Mouse (Mus musculus) midbrain, embryonic 14.5 days (tissue): ENCODE measurements around the gene Mesp1. TPM values are rescaled to one million over a fixed set of nuclear protein-coding genes. Genes with fewer than 3 reads are reported as not detected.

Experiments
- ATAC-seq: fragments of 200-750 bp; cut with Nextera tagmentation; 2 replicates; pipeline ENCODE4 v1.8.0; 2017; ENCODE audit warnings: moderate number of reproducible peaks, moderate library complexity; ENCODE audit not compliant: low FRiP score, low TSS enrichment
- DNase-seq: peaks from one replicate; pipeline ENCODE4 v3.0.0-alpha.2; 2015
- H3K27ac ChIP-seq: fragments of 300-500 bp; sonication (generic); replicated peaks from 2 replicates; pipeline ENCODE4 v1.5.1; 2014; ENCODE audit warnings: mild to moderate bottlenecking, low read depth, low read length, moderate library complexity
- H3K27me3 ChIP-seq: fragments of 300-500 bp; sonication (generic); 2 replicates; pipeline ENCODE4 v1.6.1; 2014; ENCODE audit warnings: low read length, control low read depth, mixed read lengths; ENCODE audit not compliant: control insufficient read depth, insufficient read depth
- H3K36me3 ChIP-seq: fragments of 300-500 bp; sonication (generic); 2 replicates; pipeline ENCODE4 v1.6.1; 2014; ENCODE audit warnings: low read length, control low read depth; ENCODE audit not compliant: control insufficient read depth, insufficient read depth
- H3K4me1 ChIP-seq: fragments of 300-500 bp; sonication (generic); 2 replicates; pipeline ENCODE4 v1.6.1; 2014; ENCODE audit warnings: mild to moderate bottlenecking, antibody characterized with exemption, low read length, control low read depth; ENCODE audit not compliant: control insufficient read depth, insufficient read depth
- H3K4me2 ChIP-seq: fragments of 300-500 bp; sonication (generic); 2 replicates; pipeline ENCODE4 v1.6.1; 2014; ENCODE audit warnings: mild to moderate bottlenecking, low read length, moderate library complexity
- H3K4me3 ChIP-seq: fragments of 300-500 bp; sonication (generic); replicated peaks from 2 replicates; pipeline ENCODE4 v1.5.1; 2014; ENCODE audit warnings: low read depth, low read length
- H3K9ac ChIP-seq: fragments of 300-500 bp; sonication (generic); replicated peaks from 2 replicates; pipeline ENCODE4 v1.6.1; 2014; ENCODE audit warnings: mild to moderate bottlenecking, low read length, moderate library complexity
- H3K9me3 ChIP-seq: fragments of 300-500 bp; sonication (generic); 2 replicates; pipeline ENCODE4 v1.6.1; 2016; ENCODE audit warnings: low read length, control low read depth, mixed read lengths; ENCODE audit not compliant: control insufficient read depth
- WGBS: fragments of 180-500 bp; shearing (Covaris S2); extraction: QIAGEN DNeasy Blood & Tissue Kit; methylation state at CpG from one replicate; pipeline ENCODE4 v1.1.7; 2014; 5-methylcytosine and 5-hydroxymethylcytosine counted together
- polyA plus RNA-seq: library from polyadenylated mRNA; unstranded; fragments of >200 nt; fragmentation: Nextera tagmentation; extraction: Ambion mirVana; gene quantifications from 2 replicates; pipeline ENCODE4 v1.2.1, GENCODE M21; 2014

Gene Mesp1
- polyA plus RNA-seq, result 0.23 and 0.33 TPM in 2 replicates

GRCm38 (mm10) chr7:79793688-79794087, at the start of gene Mesp1:
Gene Mesp1, minus strand, starts transcription at chr7:79793788.
- no peaks in the 10 kb centered on the region for H3K36me3 ChIP-seq
- H3K9me3 ChIP-seq, result no peaks in the 10 kb centered on the region
- no peaks in the 10 kb centered on the region for H3K4me1 ChIP-seq
- no peak for ATAC-seq
- DNase-seq, result no peak
- WGBS, result 77% methylated on average over 6 of the region's 6 CpGs
- H3K4me2 ChIP-seq, result peak within 1 kb of the TSS; percentile 69
- no peak within 1 kb of the TSS for H3K27ac ChIP-seq
- H3K9ac ChIP-seq, result peak within 1 kb of the TSS; percentile 46
- H3K27me3 ChIP-seq, result peaks cover 33% of the 10 kb centered on the region
- peak within 1 kb of the TSS; percentile 44 for H3K4me3 ChIP-seq

- ATAC-seq, result no peak
- 78% methylated on average over 7 of the region's 7 CpGs for WGBS
Measured at GRCm38 (mm10) chr7:79842163-79842562, 48.6 kb upstream of the Mesp1 start.

GRCm38 (mm10) chr7:79837247-79837646, 43.7 kb upstream of the Mesp1 start:
- Histone ChIP-seq H3K9ac (no peak overlapping the region), H3K4me2 (no peak overlapping the region), H3K27me3 (no peaks in the 10 kb centered on the region), H3K27ac (no peak overlapping the region), H3K4me1 (no peaks in the 10 kb centered on the region), H3K9me3 (no peaks in the 10 kb centered on the region), H3K4me3 (no peak overlapping the region), H3K36me3 (no peaks in the 10 kb centered on the region)
- ATAC-seq (no peak), DNase-seq (no peak)
- WGBS, result 73% methylated on average over 2 of the region's 2 CpGs

More at GRCm38 (mm10) chr7:79842163-79842562, 48.6 kb upstream of the Mesp1 start:
- Histone ChIP-seq H3K27ac (no peak overlapping the region), H3K4me2 (no peak overlapping the region), H3K36me3 (no peaks in the 10 kb centered on the region), H3K4me3 (no peak overlapping the region), H3K27me3 (peaks cover 5% of the 10 kb centered on the region; the same call in 1 of the 2 replicates), H3K9me3 (no peaks in the 10 kb centered on the region), H3K9ac (no peak overlapping the region), H3K4me1 (no peaks in the 10 kb centered on the region)
- DNase-seq, result no peak

GRCm38 (mm10) chr7:79835196-79835595, 41.6 kb upstream of the Mesp1 start:
- Histone ChIP-seq H3K4me2 (no peak overlapping the region), H3K9ac (no peak overlapping the region), H3K9me3 (no peaks in the 10 kb centered on the region), H3K36me3 (no peaks in the 10 kb centered on the region), H3K27me3 (no peaks in the 10 kb centered on the region), H3K27ac (no peak overlapping the region), H3K4me1 (no peaks in the 10 kb centered on the region), H3K4me3 (no peak overlapping the region)
- 91% methylated on average over 6 of the region's 6 CpGs for WGBS
- no peak for DNase-seq
- ATAC-seq, result no peak

- no peak overlapping the region for H3K27ac ChIP-seq
- no peak overlapping the region for H3K4me3 ChIP-seq
- no peak for ATAC-seq
- H3K4me1 ChIP-seq, result no peaks in the 10 kb centered on the region
- H3K27me3 ChIP-seq, result no peaks in the 10 kb centered on the region
- H3K9me3 ChIP-seq, result no peaks in the 10 kb centered on the region
- DNase-seq, result no peak
- H3K36me3 ChIP-seq, result no peaks in the 10 kb centered on the region
- H3K4me2 ChIP-seq, result no peak overlapping the region
- H3K9ac ChIP-seq, result no peak overlapping the region
Measured at GRCm38 (mm10) chr7:79832980-79833379, 39.4 kb upstream of the Mesp1 start.

GRCm38 (mm10) chr7:79831585-79831984, 38.0 kb upstream of the Mesp1 start:
- 87% methylated on average over 6 of the region's 6 CpGs for WGBS
- DNase-seq (no peak), ATAC-seq (no peak)
- Histone ChIP-seq H3K36me3 (no peaks in the 10 kb centered on the region), H3K4me3 (no peak overlapping the region), H3K4me2 (no peak overlapping the region), H3K9me3 (no peaks in the 10 kb centered on the region), H3K9ac (no peak overlapping the region), H3K4me1 (no peaks in the 10 kb centered on the region), H3K27ac (no peak overlapping the region), H3K27me3 (no peaks in the 10 kb centered on the region)

GRCm38 (mm10) chr7:79831145-79831544, 37.6 kb upstream of the Mesp1 start:
- Histone ChIP-seq H3K9me3 (no peaks in the 10 kb centered on the region), H3K4me3 (no peak overlapping the region), H3K9ac (no peak overlapping the region), H3K27ac (no peak overlapping the region), H3K36me3 (no peaks in the 10 kb centered on the region), H3K4me2 (no peak overlapping the region), H3K27me3 (no peaks in the 10 kb centered on the region), H3K4me1 (no peaks in the 10 kb centered on the region)
- no peak for DNase-seq
- no peak for ATAC-seq
- 81% methylated on average over 6 of the region's 6 CpGs for WGBS

- ATAC-seq (no peak), DNase-seq (no peak)
- WGBS, result 72% methylated on average over 3 of the region's 3 CpGs
- H3K4me3 ChIP-seq, result no peak overlapping the region
- no peak overlapping the region for H3K9ac ChIP-seq
- no peak overlapping the region for H3K27ac ChIP-seq
- H3K27me3 ChIP-seq, result no peaks in the 10 kb centered on the region
- H3K4me2 ChIP-seq, result no peak overlapping the region
- no peaks in the 10 kb centered on the region for H3K36me3 ChIP-seq
- no peaks in the 10 kb centered on the region for H3K9me3 ChIP-seq
- no peaks in the 10 kb centered on the region for H3K4me1 ChIP-seq
Measured at GRCm38 (mm10) chr7:79828341-79828740, 34.8 kb upstream of the Mesp1 start.

GRCm38 (mm10) chr7:79822092-79822695, 28.6 kb upstream of the Mesp1 start:
- H3K9ac ChIP-seq, result no peak overlapping the region
- no peak overlapping the region for H3K4me2 ChIP-seq
- no peaks in the 10 kb centered on the region for H3K9me3 ChIP-seq
- no peak overlapping the region for H3K4me3 ChIP-seq
- no peaks in the 10 kb centered on the region for H3K4me1 ChIP-seq
- DNase-seq (no peak), ATAC-seq (no peak)
- no peaks in the 10 kb centered on the region for H3K27me3 ChIP-seq
- 87% methylated on average over 12 of the region's 12 CpGs for WGBS
- H3K36me3 ChIP-seq, result no peaks in the 10 kb centered on the region
- no peak overlapping the region for H3K27ac ChIP-seq
